Mouse (Mus musculus): ENCODE results near the gene Armh3.

- no peak for TF ChIP-seq CTCF (IDR thresholded peaks at IDR 0.05; ENCODE audit: control insufficient read depth, insufficient read depth, insufficient replicate concordance, low read depth, low read length)
- no peak for TF ChIP-seq POLR2A (IDR thresholded peaks at IDR 0.05; ENCODE audit: control insufficient read depth, low read depth, low read length)
Observed at GRCm38 (mm10) chr19:46026567-46026966, 28.3 kb upstream of the Armh3 start.

All from testis, adult 2 months (tissue).